Mouse (Mus musculus) hindbrain, postnatal 0 days (tissue): ENCODE measurements at regions not wholly inside any gene's neighbourhood (a gene's known extent, or its start where the extent isn't known, plus 50 kb on each side); places are given as distances from the start of the nearest gene placed in this dataset.
"Not testable (repeated sequence)": the region's sequence is repeated elsewhere in the genome, so short reads cannot be mapped to it uniquely, and the experiment has no call there.

Experiments used
- ATAC-seq: fragments of 200-750 bp; cut with Nextera tagmentation; 2 replicates; pipeline ENCODE4 v1.8.0; 2017; ENCODE audit warnings: mild to moderate bottlenecking, moderate TSS enrichment, moderate library complexity
- DNase-seq: peaks from one replicate; pipeline ENCODE4 v3.0.0-alpha.2; 2015; ENCODE audit warnings: low spot score
- H3K27ac ChIP-seq: fragments of 300-500 bp; sonication (generic); 2 replicates; pipeline ENCODE4 v1.5.1; 2014; ENCODE audit warnings: mild to moderate bottlenecking
- H3K27me3 ChIP-seq: fragments of 300-500 bp; sonication (generic); 2 replicates; pipeline ENCODE4 v1.6.1; 2014; ENCODE audit warnings: low read length, mixed read lengths; ENCODE audit not compliant: insufficient read depth
- H3K36me3 ChIP-seq: fragments of 300-500 bp; sonication (generic); 2 replicates; pipeline ENCODE4 v1.6.1; 2014; ENCODE audit warnings: low read length, mixed read lengths; ENCODE audit not compliant: insufficient read depth
- H3K4me1 ChIP-seq: fragments of 300-500 bp; sonication (generic); 2 replicates; pipeline ENCODE4 v1.6.1; 2014; ENCODE audit warnings: antibody characterized with exemption, low read length, mixed read lengths; ENCODE audit not compliant: insufficient read depth
- H3K4me2 ChIP-seq: fragments of 300-500 bp; sonication (generic); 2 replicates; pipeline ENCODE4 v1.6.1; 2014; ENCODE audit warnings: low read depth, mild to moderate bottlenecking, low read length, moderate library complexity, mixed read lengths
- H3K4me3 ChIP-seq: fragments of 300-500 bp; sonication (generic); 2 replicates; pipeline ENCODE4 v1.5.1; 2014; ENCODE audit warnings: low read length
- H3K9ac ChIP-seq: fragments of 300-500 bp; sonication (generic); replicated peaks from 2 replicates; pipeline ENCODE4 v1.6.1; 2014; ENCODE audit warnings: mild to moderate bottlenecking, low read length, moderate library complexity, mixed read lengths
- H3K9me3 ChIP-seq: fragments of 300-500 bp; sonication (generic); 2 replicates; pipeline ENCODE4 v1.6.1; 2016; ENCODE audit warnings: low read length, mixed read lengths
- CTCF ChIP-seq: IDR thresholded peaks from 2 replicates; pipeline ENCODE4 v1.5.1; 2016; ENCODE audit warnings: antibody characterized with exemption, control low read depth, low read depth
- WGBS: fragments of 180-500 bp; shearing (Covaris S2); extraction: QIAGEN DNeasy Blood & Tissue Kit; methylation state at CpG from one replicate; pipeline ENCODE4 v1.1.7; 2014; 5-methylcytosine and 5-hydroxymethylcytosine counted together

- H3K9ac ChIP-seq, ATAC-seq, DNase-seq, H3K9me3 ChIP-seq, H3K27me3 ChIP-seq, H3K4me3 ChIP-seq, H3K36me3 ChIP-seq, H3K4me1 ChIP-seq, H3K4me2 ChIP-seq, H3K27ac ChIP-seq: not testable (repeated sequence)
- peak; percentile 39 for TF ChIP-seq CTCF
- 42% methylated on average over 6 of the region's 6 CpGs for WGBS
Measured at GRCm38 (mm10) chr14:52791828-52792227, 296.3 kb upstream of the Olfr1507 start.

- not testable (repeated sequence) for H3K27ac ChIP-seq, H3K4me1 ChIP-seq, H3K27me3 ChIP-seq, H3K36me3 ChIP-seq, H3K4me2 ChIP-seq, DNase-seq, H3K4me3 ChIP-seq, ATAC-seq, H3K9me3 ChIP-seq, H3K9ac ChIP-seq
- whole genome bisulfite sequencing: 82% methylated on average over 4 of the region's 4 CpGs
Measured at GRCm38 (mm10) chr14:52782832-52783231, 287.3 kb upstream of the Olfr1507 start.

GRCm38 (mm10) chr14:52775816-52776215 lies 280.3 kb upstream of the Olfr1507 start:
- H3K4me3 ChIP-seq, ATAC-seq, H3K4me1 ChIP-seq, H3K27ac ChIP-seq, H3K27me3 ChIP-seq, H3K4me2 ChIP-seq, H3K9me3 ChIP-seq, H3K36me3 ChIP-seq, H3K9ac ChIP-seq: not testable (repeated sequence)
- DNase-seq: peak; percentile 3
- 0 out of 2 replicates have a peak, but pooled peaks have one; percentile 20 for TF ChIP-seq CTCF
- 78% methylated on average over 2 of the region's 2 CpGs for WGBS

GRCm38 (mm10) chr14:52769450-52769849 lies 273.9 kb upstream of the Olfr1507 start:
- not testable (repeated sequence) for H3K9ac ChIP-seq, ATAC-seq, H3K36me3 ChIP-seq, H3K27me3 ChIP-seq, H3K4me3 ChIP-seq, H3K27ac ChIP-seq, H3K9me3 ChIP-seq, DNase-seq, H3K4me1 ChIP-seq, H3K4me2 ChIP-seq
- WGBS: no CpG with 5 or more reads among the region's 1 CpGs

GRCm38 (mm10) chr14:52752159-52752558 lies 256.6 kb upstream of the Olfr1507 start:
- DNase-seq, H3K4me3 ChIP-seq, H3K9ac ChIP-seq, H3K27ac ChIP-seq, H3K4me2 ChIP-seq, H3K4me1 ChIP-seq, H3K9me3 ChIP-seq, H3K36me3 ChIP-seq, H3K27me3 ChIP-seq, ATAC-seq: not testable (repeated sequence)
- WGBS: 57% methylated on average over 1 of the region's 1 CpGs

- DNase-seq, H3K4me3 ChIP-seq, H3K9ac ChIP-seq, H3K4me2 ChIP-seq, H3K27ac ChIP-seq, H3K27me3 ChIP-seq, H3K9me3 ChIP-seq, H3K36me3 ChIP-seq, ATAC-seq, H3K4me1 ChIP-seq: not testable (repeated sequence)
- 61% methylated on average over 1 of the region's 3 CpGs for WGBS
Measured at GRCm38 (mm10) chr14:52726680-52727079, 231.1 kb upstream of the Olfr1507 start.

GRCm38 (mm10) chr14:52724988-52725387 lies 229.4 kb upstream of the Olfr1507 start:
- not testable (repeated sequence) for H3K36me3 ChIP-seq, H3K27me3 ChIP-seq, H3K4me2 ChIP-seq, ATAC-seq, H3K4me3 ChIP-seq, H3K4me1 ChIP-seq, H3K27ac ChIP-seq, DNase-seq, H3K9me3 ChIP-seq, H3K9ac ChIP-seq
- 100% methylated on average over 1 of the region's 1 CpGs for WGBS

- WGBS: 91% methylated on average over 9 of the region's 9 CpGs
- no peak for TF ChIP-seq CTCF
- Histone ChIP-seq H3K36me3 (no peaks in the 10 kb centered on the region), H3K9me3 (no peaks in the 10 kb centered on the region), H3K9ac (no peak overlapping the region), H3K27me3 (no peaks in the 10 kb centered on the region), H3K4me3 (no peak overlapping the region), H3K27ac (no peak overlapping the region), H3K4me2 (no peak overlapping the region), H3K4me1 (no peaks in the 10 kb centered on the region)
- no peak for DNase-seq
- no peak for ATAC-seq
Measured at GRCm38 (mm10) chr14:52720640-52721039, 225.1 kb upstream of the Olfr1507 start.

- not testable (repeated sequence) for DNase-seq, H3K4me3 ChIP-seq, H3K4me2 ChIP-seq, H3K27ac ChIP-seq, H3K36me3 ChIP-seq, H3K9ac ChIP-seq, H3K27me3 ChIP-seq, ATAC-seq, H3K4me1 ChIP-seq, H3K9me3 ChIP-seq
- 85% methylated on average over 1 of the region's 1 CpGs for WGBS
Measured at GRCm38 (mm10) chr14:52700851-52701250, 205.3 kb upstream of the Olfr1507 start.

- DNase-seq, H3K4me3 ChIP-seq, ATAC-seq, H3K9ac ChIP-seq, H3K4me2 ChIP-seq, H3K36me3 ChIP-seq, H3K27me3 ChIP-seq, H3K27ac ChIP-seq, H3K4me1 ChIP-seq, H3K9me3 ChIP-seq: not testable (repeated sequence)
- no CpG with 5 or more reads among the region's 1 CpGs for WGBS
Measured at GRCm38 (mm10) chr14:52683636-52684035, 188.1 kb upstream of the Olfr1507 start.
